Mouse (Mus musculus) c-Kit-positive CD71-negative TER-119-negative erythroid progenitor cells, embryonic 14.5 days (primary cell): ENCODE results near the gene Sipa1l3.

Experiments
- DNase-seq: peaks from one replicate; pipeline ENCODE4 v3.0.0-alpha.2; 2013; ENCODE audit warnings: low read depth

The Sipa1l3 gene

DNA sequence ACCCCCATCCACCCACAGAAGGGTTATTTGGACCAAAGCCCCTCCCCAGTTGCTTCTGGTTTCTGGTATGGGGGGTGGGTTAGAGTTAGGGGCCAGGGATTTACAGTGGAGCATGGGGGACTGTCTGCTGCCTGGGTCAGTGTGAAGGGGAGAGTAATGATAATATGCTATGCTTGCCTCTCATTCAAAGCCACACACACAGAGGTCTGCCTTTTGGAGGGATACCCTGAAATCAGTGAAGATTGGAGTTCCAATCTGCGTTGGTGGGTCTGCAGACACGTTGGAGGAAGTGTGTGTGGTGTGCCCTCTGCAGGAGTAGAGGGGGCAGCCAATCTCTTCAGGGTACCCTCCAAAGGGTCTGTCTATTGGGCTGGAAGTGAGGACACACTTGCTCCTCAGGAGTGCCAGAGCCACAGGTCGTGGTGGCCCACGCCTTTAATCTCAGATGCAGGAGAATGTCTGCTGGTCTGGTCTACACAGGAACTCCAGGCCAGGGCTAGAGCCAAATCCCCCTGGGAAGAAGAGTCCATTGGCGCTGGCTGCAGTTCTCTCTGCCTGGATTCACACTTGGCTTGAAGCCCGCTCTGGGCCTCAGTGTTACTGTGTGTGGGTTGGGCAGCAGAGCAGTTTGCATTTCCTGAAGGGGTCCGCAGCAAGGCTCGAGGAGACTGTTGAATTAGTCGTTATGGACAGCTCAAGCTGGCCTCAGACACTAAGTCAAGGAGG is 213.0 kb downstream of the Sipa1l3 start:
- no peak for DNase-seq

DNA sequence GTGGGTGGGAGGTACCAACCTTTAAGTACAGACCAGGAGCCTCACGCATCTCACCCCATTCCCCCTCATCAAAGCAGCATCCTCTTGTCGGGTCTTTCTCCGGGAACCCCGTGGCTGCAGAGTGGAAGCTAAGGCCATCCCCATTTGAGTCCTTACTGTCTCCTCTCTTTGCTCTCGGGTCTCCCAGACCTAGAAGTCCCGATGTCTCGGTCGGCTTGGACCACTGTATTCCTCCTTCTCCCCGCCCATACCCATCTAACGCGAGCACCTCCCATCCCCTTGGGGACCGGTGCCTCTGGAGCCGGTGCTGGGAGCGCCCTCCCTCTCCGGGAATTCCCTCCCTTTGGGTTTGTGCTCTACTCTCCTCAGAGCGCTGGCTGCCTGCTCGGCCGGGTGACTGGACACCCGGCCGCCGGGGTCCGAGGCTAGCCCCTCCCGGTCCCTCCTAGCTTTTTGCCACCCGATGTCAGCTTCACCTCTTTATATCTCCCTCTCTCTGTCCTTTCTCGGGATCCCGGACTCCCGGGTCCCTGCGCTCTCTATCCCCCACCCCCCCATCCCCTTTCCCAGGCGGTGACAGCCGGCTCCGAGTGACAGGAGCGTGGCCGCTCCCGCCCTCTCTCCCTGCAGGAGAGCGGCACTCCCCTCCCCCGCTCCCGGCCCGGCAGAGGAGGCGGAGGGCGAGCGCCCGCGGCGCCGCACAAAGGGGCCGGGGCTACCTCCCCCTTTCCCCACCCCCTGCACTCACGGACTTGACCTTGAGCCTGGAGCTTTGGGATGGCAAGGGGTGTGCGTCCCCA is 213.8 kb downstream of the Sipa1l3 start:
- no peak for DNase-seq

- no peak for DNase-seq
Measured at GRCm38 (mm10) chr7:29303738-29304462, 214.5 kb downstream of the Sipa1l3 start, which contains the start of gene Dpf1. TSS of gene Dpf1 (plus strand) at chr7:29303951.

DNA sequence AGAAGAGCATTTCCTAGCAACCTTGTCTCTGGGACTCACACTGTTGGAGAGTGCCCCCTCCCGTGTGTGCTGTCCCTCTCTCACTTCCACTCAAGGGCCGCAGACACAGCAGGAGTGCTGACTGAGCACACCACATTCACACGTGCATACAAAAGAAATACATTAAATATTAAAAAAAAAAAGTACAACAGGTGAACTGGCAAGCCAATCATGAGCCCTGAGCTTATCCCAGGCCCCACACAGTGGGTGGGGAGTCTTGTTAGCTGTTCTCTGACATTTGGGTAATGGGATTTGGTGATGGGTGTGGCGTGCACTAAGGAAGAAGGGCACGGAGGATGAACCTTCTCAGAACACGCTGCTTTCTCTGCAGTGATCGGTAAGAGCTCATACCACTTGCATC is 215.8 kb downstream of the Sipa1l3 start:
- DNase-seq, result no peak

DNA sequence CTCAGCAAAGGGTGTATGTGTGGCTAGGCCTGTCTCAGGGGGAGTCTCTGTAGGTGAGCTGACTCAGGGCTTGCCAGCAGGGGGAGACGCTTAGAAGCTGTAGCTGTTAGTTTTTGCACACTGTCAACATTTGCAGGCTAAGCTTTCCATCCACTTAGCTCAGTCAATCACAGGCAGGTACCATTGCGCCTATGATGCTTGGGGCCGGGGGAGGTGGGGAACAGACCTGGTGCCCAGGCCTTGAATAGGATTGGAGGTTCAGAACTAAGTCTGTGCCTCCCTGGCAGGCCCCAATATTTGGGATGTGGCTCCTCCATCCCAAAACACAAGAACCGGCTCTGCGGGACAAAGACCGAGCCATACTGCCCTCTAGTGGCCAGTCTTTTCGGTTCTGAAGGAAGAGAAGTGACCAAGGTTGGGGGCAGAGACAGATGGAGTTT is 217.3 kb downstream of the Sipa1l3 start:
- no peak for DNase-seq

DNA sequence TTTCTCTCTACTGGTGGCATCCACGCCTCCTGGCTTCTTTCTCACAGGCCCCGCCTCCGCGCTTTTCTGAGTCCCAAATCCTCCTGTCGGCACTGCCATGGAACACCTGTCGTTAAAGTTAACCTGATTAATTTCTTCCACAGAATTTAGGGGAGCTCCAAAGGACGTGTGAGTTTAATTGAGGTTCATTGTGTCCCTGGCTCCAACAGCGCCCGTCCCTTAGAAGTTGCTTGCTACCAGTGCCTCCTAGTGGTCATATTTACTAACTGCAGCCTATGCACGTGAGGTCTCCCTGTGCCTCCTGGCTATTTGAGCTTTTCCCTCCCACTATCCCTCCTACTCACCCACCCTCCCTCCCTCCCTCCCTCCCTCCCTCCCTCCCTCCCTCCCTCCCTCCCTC is 221.4 kb downstream of the Sipa1l3 start:
- no peak for DNase-seq

GRCm38 (mm10) chr7:29295861-29296647 is 222.4 kb downstream of the Sipa1l3 start:
- DNase-seq, result no peak

DNA sequence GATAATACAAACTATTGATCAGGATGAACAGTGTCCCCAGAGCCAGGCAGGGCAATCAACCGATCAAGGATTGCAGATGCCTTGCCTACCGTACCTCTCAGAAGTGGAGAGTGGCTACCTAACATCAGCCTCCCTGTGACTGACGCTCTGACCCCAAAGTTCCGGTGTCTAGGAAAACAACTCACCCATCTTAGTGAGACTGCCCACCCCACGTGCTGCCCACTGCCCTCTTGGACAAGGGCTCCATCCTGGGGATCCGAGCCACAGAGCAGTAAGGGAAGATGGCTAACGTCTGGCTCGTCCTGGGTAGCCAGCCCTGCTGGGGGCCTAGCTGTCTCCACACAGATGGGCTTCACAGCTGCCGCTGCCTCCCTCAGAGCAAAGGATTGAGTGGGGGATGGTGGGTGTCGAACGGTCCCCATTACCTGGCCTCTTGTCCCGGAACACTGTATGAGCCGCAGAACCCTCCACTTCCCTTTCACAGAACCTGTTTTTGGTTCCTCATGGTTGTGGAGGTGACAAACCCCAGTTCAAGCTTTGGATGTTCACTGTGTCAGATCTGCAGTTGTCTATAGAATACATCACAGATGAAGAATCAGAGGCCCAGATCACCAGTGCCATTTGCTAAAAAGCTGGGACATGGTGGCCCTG is 224.2 kb downstream of the Sipa1l3 start:
- no peak for DNase-seq

DNA sequence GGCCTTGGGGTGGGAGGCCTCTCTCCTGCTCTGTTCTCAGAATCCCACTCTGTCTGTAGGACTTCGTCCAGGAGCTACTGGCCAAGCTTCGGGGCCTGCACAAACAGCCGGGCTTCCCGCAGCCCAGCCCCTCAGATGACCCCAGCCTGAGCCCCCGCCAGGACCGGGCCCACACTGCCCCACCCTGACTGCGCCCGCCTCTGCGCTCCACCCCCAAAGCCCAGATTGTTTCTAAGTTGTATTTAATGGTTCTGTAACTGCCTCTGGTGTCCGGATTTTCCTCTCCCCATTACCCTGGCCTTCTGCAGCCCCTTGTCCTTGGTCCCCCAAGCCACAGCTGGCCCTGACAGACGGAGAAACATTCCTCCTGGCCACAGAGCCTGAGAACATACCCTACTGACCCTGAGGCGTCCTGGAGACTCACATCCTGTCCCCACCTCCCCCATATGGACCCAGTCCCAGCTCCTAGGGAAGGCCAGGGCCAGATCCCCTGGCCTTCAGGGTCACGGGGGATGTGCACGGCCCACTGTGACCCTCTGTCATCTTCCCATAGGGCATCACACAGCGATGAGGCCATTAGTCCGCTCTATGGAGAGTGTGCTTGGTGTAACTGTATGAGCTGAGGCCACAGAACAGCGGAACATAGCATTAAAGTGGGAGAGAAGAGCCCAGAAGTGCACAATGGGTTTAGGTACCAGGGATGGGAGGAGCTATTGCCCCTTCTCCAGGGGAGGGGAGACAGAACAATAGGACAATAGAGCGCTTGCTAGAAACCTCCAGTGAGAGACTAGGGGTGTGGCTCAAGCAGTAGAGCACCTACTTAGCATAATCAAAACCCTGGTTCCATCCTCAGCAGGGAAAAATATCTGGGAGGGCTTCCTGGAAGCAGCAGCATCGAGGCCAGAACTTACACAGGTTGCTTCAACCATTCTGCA is 225.0 kb downstream of the Sipa1l3 start:
- no peak for DNase-seq

DNA sequence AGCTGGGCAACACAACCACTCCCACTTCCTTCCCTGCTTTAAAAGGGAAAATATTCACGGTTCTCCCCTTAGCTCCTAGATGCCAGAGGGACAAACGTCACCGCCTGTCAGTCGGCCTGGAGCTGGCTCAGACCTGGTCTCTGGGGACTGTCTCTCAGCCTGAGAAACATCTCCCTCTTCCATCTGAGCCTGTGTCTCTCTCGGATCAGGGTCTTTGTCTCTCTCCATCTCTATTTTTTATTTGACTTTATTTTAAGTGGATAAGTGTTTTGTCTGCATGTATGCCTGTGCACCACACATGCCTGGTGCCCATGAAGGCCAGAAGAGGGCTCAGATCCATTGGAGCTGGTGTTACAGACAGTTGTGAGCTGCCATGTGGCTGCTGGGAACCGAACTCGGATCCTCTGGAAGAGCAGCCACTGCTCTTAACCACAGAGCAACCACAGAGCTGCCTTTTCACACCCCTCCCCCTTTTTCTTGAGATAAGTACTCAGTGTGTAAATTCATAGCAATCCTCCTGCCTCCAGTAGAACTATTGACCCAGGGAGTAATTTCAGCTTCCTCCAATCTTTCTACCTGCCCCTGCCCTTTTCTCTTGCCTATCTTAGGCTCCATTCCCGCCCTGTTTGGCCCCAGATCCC is 225.9 kb downstream of the Sipa1l3 start:
- no peak for DNase-seq

DNA sequence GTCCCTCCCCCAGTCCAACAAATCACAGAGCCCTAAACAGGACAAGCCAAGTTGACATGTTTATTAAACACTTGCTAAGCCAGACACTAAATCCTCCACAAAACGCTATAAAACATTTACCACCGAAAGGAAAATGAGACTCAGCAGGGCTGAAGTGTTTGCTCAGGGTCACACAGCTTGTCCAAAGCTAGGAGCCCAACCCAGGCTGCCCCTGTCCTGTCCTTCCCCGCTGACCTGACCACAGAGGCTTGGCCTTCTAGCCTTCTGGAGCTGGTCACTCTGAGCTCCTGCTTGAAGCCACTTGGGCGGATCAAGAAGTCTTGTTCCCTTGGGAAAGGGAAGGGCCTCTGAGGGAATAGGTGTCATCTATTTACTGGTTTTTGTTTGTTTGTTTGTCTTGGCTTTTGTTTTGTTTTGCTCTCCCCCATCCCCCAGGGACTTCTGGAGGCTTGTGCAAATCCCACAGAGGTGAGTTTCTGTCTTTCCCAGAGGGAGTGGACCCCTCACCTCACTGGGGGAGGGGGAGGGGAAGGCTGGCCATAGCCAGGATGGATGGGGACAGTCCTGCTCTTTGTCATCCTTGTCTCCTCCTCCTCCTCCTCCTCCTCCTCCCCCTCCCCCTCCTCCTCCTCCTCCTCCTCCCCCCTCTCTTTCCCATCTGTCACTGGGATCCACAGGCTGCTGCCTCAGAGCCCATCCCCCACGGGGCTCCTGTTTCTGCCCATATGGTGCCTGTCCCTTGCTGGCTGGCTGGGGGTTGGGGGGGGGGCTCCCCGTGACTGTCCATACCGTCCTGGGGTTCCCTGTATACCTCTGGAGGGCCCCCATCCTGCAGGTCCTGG is 226.6 kb downstream of the Sipa1l3 start:
- no peak for DNase-seq

DNA sequence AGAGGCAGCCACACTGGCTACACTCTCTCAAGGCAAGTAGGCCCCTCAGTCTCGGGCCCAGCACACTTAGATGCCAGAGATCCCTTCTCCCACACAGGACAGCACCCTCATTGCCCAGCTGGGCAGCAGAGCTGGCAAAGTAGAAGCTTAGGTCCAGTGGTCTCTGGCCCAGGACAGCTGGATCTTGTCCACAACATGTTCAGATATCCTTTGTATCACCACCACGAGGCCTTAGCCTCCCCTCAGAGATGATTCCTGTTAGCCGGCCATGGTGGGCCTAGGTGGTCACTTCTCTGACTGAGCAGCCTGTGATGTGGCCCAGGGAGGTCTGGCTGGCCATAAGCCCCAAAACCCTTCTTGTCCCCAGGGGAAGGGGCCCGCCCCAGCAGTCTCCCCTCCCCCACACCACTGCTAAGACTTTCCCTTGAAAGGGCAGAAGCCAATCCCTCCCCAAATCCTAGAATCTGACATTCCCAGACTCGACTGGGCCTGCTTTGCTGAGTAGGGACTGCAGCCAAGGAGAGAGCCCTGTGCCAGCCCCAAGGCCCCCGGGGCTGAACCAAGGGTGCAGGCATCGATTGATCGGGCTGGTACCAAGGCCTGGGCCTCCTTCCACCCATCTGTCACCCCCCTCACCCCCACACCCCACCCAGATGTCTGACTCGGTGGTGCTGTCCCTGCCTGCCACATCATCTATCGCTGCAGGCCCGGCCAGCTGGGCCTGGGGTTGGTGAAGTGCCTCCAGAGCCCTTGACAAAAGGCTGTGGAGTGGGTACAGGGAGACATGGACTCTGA is 227.6 kb downstream of the Sipa1l3 start:
- DNase-seq, result no peak

DNA sequence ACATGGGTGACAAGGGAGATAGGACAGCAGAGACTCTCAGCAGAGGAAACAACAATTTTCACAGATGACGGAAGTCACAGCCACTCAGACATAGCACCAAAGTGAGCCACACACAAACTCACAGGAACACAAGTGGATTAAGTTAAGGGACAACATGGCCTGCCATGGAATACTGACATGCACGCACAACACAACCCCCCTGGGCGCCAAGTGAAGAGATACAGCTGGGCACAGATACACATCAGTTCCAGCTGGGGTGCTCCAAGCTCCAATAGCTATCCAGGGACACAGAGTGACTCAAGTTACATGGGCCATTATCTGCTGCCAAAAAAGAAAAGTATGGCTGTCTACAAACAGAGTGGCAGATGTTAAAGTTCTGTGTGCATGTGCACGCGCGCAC is 228.6 kb downstream of the Sipa1l3 start:
- DNase-seq, result no peak

GRCm38 (mm10) chr7:29288942-29289638 is 229.4 kb downstream of the Sipa1l3 start, which contains the start of gene Ppp1r14a:
TSS of gene Ppp1r14a (plus strand) at chr7:29289308.
- peak; percentile 56 for DNase-seq

- DNase-seq, result no peak
Measured at GRCm38 (mm10) chr7:29288079-29288478, 230.4 kb downstream of the Sipa1l3 start.

DNA sequence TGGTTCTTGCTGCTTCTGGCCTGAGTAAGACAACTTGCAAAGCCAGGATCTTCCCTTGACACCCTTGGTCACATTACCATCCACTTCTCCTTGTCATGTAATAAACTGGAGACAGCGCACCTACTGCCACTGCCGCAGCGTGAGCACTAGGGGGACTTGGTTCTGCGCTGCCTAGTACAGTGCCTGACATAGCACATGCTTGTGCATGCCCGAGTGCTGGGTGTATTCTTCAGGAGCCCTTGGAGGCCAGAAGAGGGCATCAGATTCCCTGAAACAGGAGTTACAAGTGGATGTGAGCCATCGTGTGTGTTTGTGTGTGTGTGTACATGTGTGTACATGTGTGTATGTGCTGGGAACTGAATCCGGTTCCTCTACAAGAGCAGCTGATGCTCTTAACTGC is 231.0 kb downstream of the Sipa1l3 start:
- no peak for DNase-seq

- no peak for DNase-seq
Measured at GRCm38 (mm10) chr7:29284523-29284922, 233.9 kb downstream of the Sipa1l3 start.
